Mouse (Mus musculus): Measurements from ENCODE around the gene Ccdc142.

The Ccdc142 gene

GRCm38 (mm10) chr6:83141636-83142035 lies 40.2 kb downstream of the Ccdc142 start:
- DNase-seq (ENCODE audit: low spot score) = no peak

DNA sequence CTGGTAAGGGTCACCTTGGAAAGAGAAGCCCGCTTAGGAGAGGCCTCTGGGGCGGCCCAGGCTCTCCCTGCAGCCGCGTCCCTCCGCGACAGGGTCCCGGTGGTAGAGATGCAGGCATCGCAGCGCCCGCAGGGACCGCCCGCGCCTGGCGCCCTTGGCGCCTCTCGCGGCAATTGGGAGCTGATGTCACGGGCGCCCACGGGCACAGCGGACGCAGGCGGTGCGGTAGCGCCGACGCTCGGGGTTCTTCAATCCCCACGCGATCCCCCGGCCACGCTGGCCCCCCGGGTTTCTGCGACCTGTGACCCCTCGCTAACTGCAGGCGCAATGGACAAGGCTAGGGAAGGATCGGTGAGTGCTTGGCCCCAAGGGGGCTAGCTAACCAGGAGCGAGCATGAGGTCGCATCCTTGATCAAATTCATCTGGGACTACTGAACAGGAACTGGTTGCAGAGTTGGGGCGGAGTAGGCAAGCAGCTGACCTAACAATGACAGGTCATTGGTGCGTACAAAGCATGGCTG lies 40.9 kb downstream of the Ccdc142 start:
- peak; percentile 50 for DNase-seq (ENCODE audit: low spot score)

GRCm38 (mm10) chr6:83142886-83143285 lies 41.5 kb downstream of the Ccdc142 start:
- DNase-seq (ENCODE audit: low spot score) = no peak

GRCm38 (mm10) chr6:83145209-83145608 lies 43.8 kb downstream of the Ccdc142 start:
- DNase-seq (ENCODE audit: low spot score) = no peak

DNA sequence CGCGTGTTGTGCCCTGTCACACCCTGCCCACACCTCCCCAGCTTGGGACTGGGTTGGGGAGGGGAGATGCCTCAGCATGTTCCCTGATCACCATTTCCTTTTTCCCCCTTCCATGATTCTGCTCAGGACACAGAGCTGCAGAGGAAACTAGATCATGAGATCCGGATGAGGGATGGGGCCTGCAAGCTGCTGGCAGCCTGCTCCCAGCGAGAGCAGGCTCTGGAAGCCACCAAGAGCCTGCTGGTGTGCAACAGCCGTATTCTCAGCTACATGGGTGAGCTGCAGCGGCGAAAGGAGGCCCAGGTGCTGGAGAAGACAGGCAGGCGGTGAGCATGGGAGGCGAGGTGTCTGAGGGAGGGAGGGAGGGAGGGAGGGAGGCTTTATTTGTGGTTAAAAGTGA lies 44.4 kb downstream of the Ccdc142 start:
- no peak for DNase-seq (ENCODE audit: low spot score)

DNA sequence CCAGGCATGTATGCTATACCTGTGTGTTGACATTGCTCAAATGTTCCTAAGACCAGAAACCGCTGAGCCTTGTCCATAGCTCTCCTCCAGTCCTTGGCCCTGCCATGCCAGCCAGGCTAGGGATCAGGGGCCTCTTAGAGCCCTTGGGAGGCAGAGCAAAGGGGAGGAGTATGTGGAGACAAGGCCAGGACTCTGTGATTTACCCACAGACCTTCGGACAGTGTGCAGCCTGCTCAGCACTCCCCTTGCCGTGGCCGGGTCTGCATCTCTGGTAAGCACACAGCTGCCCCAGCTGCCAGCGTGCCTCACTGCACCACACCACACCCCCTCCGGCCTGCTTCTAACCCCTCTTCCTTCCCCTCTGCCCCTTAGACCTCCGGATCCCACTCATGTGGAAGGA lies 45.9 kb downstream of the Ccdc142 start:
- DNase-seq (ENCODE audit: low spot score) = no peak

- peak; percentile 33 for DNase-seq (ENCODE audit: low spot score)
Observed at GRCm38 (mm10) chr6:83151721-83152120, 50.3 kb downstream of the Ccdc142 start.

GRCm38 (mm10) chr6:83153038-83153437 lies 51.6 kb downstream of the Ccdc142 start:
- no peak for DNase-seq (ENCODE audit: low spot score)

GRCm38 (mm10) chr6:83153485-83153884 lies 52.1 kb downstream of the Ccdc142 start:
- no peak for DNase-seq (ENCODE audit: low spot score)

DNA sequence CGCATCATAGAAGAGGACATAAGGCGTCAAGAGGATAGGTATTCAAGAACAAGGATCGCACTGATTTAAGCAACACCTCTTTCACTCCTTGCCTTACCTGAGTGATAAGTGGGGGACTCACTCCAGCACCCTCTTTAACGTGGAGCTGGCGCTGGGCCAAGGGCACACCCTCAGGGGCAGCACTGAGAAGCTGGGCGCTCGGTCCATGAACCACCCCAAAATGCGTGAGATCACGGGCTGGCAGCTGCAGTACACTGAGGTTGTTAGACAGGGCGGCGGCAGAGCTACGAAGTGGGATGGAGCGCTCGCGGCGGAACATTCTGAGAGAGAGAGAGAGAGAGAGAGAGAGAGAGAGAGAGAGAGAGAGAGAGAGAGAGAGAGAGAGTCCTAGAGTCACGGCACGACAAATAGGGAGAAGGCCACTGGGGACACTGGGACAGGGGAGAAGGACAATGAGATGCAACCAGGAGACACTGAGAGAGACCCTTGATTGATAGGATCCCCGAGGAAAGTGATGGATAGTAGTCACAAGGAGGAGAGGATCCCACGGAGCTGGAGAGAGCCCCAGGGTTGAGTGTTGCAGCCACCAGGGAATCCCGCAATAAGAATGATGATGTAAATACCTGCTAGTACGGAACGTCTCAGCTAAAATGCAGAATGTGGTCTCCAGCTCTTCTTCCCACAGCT lies 54.3 kb downstream of the Ccdc142 start:
- no peak for DNase-seq (ENCODE audit: low spot score)

GRCm38 (mm10) chr6:83156259-83156684 lies 54.9 kb downstream of the Ccdc142 start, which contains the start of the genes Wdr54 and 1700003E16Rik:
Wdr54 (minus strand) TSS chr6:83156397.
1700003E16Rik (plus strand) TSS chr6:83156404.
- peak; percentile 93 for DNase-seq (ENCODE audit: low spot score)
